Mouse (Mus musculus) NIH3T3 (cell line): ENCODE data around the gene Olfr1366.
"Not testable (repeated sequence)": the region's sequence is repeated elsewhere in the genome, so short reads cannot be mapped to it uniquely, and the experiment has no call there.

Source experiments
- DNase-seq: peaks from one replicate; pipeline ENCODE4 v3.0.0-alpha.2; 2012; ENCODE audit warnings: low read depth

Olfr1366 gene

DNA sequence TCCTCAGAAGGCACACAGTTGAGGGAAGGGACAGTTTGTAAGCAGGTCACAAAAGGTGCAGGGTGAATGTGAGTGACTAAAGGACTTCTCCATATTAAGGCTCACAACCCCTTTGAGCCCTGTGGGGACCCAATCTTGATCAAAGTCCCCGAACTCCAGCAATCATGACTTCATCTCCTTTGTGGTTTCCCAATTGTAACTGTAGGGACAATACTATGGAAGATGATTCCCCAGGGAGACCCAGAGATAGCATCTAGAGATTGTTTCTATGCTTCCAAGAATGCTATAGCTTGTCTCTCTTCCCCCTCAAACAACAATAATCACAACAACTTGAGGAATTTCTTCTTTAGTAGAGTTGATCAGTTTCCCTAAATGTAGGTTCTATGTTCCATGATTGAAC, at the start of gene Olfr1366:
Gene Olfr1366, minus strand, starts transcription at position 101 of the 400 bp plus-strand sequence.
- DNase-seq: no peak

GRCm38 (mm10) chr13:21591618-21592017, 49.0 kb upstream of the Olfr1366 start:
- no peak for DNase-seq

- DNase-seq: no peak
Measured at GRCm38 (mm10) chr13:21581659-21582058, 39.1 kb upstream of the Olfr1366 start, which contains the start of gene Olfr1364. TSS of gene Olfr1364 (minus strand) at chr13:21581759.

DNA sequence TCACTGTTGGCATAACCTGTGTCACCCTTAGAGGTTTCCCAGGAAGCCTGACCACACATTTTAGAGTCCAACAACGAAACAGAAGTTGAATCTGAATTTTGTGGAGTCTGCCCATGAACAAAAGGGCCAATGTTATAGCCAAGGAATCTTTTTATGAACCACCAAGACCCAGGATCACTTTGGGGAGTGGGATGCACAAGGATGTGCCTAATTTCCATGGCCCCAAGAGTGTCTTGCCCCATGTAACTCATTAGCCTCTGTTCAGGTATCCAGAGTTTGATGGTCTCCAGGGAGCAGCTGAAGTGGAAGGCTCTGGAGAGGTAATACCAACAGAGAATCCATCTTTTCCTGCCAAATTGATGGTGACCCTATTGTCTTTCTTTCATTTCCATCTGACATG, 17.2 kb upstream of the Olfr1366 start, which contains the start of gene Olfr1535:
Gene Olfr1535, minus strand, starts transcription at position 101 of the 400 bp plus-strand sequence.
- DNase-seq: no peak

DNA sequence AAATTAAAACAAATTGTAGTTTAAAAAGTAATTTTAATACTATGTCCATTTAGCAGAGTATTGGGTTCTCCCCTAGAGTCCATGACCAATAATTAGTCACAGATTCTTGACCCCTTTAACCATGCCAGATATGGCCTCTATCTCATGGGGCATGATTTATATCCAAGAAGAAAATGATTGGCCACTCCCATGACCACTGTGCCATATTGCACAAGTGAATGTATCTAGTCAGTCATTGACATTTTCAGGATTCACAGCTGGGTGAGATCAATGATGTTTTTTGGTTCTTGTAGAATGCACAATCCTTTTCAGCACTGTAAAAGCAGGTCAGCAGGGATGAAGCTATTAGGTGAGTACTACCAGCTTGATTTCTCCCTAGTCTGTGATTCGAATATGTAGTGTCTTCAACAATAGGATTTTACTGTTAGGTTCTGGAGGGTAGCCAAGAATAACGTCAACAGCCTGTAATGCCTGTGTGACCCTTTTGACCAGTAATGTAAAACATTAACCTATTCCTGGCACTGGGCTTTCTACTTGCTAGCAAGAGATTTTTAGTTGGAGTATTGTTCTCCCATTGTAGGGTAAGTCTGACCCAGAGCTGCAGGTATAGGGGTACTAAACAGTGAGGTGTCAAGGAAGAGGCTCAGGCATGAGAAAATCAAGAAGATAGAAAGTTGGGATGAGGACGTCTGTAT, 8.0 kb upstream of the Olfr1366 start:
- no peak for DNase-seq

GRCm38 (mm10) chr13:21549487-21549886, 6.9 kb upstream of the Olfr1366 start:
- no peak for DNase-seq

DNA sequence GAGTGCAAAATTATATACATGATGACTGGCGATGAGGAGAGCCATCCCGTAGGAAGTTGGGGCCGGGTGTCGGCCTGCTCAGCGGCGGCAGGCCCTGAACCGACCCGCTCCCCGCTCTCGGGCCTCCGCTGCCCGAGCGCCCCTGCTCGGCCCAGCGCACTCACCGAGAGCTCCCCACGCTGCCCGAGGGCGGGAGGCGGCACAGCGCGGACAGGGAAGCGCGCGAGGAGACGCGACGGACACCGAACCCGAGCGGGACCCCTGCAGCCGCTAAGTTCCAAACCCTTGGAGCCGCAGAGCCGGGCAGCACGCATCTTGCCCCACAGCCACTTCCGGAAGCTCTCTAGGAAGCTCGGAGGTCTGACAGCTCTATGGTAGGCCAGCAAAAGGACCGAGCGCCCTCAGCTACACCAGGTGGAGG, 11.8 kb downstream of the Olfr1366 start, which contains the start of gene Zkscan8:
Gene Zkscan8, minus strand, starts transcription at position 340 of the 421 bp plus-strand sequence.
- DNase-seq: peak; percentile 87

- peak; percentile 17 for DNase-seq
Measured at GRCm38 (mm10) chr13:21530136-21530535, 12.5 kb downstream of the Olfr1366 start.

DNA sequence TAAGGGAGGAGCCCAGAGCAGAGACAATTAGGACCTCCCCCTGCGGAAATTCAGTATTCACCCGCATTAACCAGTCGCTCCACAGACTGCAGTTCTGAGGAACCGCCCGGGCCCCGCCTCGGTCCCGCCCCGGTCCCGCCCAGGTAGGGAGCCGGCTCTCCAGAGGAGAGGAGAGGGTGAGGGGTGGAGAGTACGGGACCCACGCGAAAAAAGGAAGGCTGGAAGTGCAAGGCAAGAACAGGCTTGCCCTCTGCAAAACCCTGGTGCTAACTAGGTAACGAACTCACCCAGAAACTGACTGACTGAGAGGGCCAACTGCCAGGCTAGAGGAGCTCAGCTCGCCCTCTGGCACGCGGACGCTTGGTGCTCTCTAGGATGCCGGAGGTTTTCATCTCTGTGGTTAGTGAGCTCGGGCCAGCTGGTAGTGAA, 36.4 kb downstream of the Olfr1366 start:
- peak; percentile 87 for DNase-seq

DNA sequence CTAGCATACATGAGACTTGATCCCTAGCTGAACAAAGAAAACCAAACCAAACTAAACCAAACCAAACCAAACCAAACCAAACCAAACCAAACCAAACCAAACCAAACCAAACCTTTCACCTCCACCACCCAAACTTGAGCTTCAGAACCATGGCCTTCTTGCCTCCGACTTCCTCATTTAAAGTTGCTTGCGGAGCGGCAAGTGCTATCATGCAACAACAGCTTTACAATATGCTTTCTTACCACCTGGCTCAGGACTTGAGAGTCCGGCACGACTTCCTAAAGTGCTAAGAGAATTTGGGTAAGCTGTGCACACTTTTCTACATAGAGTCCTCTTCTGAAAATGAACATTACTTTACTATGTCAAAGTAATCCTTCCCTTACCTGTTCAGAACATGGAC, 40.3 kb downstream of the Olfr1366 start:
- no peak for DNase-seq

- not testable (repeated sequence) for DNase-seq
Measured at GRCm38 (mm10) chr13:21501182-21501581, 41.4 kb downstream of the Olfr1366 start, which contains the start of gene Gm11273. TSS of gene Gm11273 (minus strand) at chr13:21501418.

DNA sequence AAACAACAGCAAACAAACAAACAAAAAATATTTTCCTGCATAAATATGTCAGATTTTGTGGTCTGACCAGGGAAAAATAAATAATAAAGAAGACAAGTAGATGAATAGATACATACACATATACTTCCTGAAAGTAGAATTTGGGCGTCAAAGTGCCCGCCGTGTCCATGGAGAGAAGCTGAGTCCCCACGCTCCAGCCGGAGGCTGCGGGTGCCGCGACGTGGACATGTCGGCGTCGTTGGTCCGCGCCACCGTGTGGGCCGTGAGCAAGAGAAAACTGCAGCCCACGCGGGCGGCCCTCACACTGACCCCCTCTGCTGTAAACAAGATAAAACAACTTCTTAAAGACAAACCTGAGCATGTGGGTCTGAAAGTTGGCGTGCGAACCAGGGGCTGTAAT, 47.5 kb downstream of the Olfr1366 start, which contains the start of gene AK157302:
Gene AK157302, plus strand, starts transcription at position 144 of the 400 bp plus-strand sequence.
- DNase-seq: no peak

- peak; percentile 37 for DNase-seq
Measured at GRCm38 (mm10) chr13:21492847-21493246, 49.8 kb downstream of the Olfr1366 start.

DNA sequence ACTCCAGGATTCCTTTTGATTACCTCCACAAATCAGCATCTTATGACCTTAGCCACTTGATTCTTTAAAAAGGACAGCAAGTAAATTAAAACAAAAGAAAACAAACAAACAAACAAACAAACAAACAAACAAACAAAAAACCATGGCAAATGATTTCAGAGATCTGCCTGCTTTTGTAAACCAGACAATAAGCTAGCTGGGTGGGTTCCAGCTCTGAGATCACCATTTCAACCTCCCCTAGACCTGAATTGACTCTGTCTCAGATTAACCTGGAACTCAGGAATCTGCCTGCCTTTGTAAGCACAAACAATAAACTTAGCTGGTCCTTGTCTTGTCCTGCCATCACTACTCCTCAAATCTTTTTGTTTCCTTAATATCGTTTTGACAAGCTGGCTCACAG, 55.7 kb downstream of the Olfr1366 start:
- no peak for DNase-seq
